Mouse (Mus musculus): ENCODE data around the gene Olig1. TPM values are rescaled to one million over a fixed set of nuclear protein-coding genes. Genes with fewer than 3 reads are reported as not detected.
A peak's percentile ranks its signal among the peaks of the same experiment; 100 is the strongest.

Olig1 gene
- polyA plus RNA-seq (2012; rRNA removed): 191 and 233 TPM in 2 replicates

DNA sequence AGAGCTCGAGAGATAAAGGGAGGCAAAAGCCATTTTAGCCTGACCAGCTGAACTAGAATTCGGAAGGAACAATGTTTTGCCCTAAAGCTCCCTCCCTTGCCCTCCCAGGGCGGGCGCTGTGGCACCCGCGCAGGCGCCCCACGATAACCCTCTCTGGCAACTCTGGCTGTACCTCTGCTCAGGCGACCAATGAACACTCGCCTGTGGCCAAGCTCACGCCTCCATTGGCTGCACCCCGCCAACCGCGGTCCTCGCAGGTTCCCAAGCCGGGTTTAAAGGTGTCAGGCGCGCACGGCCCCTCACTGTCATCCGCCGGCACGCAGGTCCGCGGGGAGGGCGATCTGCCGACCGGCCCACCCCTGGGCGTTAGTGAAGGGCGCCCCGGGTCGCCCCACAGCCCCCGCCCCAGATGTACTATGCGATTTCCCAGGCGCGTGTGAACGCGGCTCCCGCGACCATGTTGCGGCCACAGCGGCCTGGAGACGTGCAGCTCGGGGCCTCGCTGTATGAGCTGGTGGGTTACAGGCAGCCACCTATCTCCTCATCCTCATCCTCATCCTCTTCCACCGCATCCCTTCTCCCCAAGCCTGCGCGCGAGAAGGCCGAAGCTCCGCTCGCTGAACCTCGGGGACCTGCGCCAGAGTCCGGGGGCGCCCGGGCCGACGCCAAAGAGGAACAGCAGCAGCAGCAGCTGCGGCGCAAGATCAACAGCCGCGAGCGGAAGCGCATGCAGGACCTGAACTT is at the start of gene Olig1:
Gene Olig1 (plus strand): TSS at position 305 of the 744 bp plus-strand sequence.
- Histone ChIP-seq H3K4me1 (ENCODE audit: control insufficient read depth, insufficient read depth, low read length) (no peaks in the 10 kb centered on the region), H3K27ac (ENCODE audit: insufficient read depth, low read length) (peak within 1 kb of the TSS; percentile 19; the same call in 1 of the 2 replicates), H3K27me3 (ENCODE audit: control insufficient read depth, insufficient read depth, low read length) (peaks cover 3% of the 10 kb centered on the region; the same call in 1 of the 2 replicates), H3K4me3 (replicated peaks; ENCODE audit: insufficient read depth, low read depth, low read length) (peak within 1 kb of the TSS; percentile 48)
- peak; percentile 58 to 71 for DNase-seq
- 0 out of 2 replicates have a peak, but pooled peaks have one; percentile 11 for TF ChIP-seq POLR2A (IDR thresholded peaks at IDR 0.05; ENCODE audit: borderline replicate concordance, insufficient read depth, low read length)
- TF ChIP-seq CTCF (IDR thresholded peaks at IDR 0.05; ENCODE audit: borderline replicate concordance, insufficient read depth, low read depth, low read length): no peak
- 1% methylated on average over 64 of the region's 64 CpGs for WGBS

DNA sequence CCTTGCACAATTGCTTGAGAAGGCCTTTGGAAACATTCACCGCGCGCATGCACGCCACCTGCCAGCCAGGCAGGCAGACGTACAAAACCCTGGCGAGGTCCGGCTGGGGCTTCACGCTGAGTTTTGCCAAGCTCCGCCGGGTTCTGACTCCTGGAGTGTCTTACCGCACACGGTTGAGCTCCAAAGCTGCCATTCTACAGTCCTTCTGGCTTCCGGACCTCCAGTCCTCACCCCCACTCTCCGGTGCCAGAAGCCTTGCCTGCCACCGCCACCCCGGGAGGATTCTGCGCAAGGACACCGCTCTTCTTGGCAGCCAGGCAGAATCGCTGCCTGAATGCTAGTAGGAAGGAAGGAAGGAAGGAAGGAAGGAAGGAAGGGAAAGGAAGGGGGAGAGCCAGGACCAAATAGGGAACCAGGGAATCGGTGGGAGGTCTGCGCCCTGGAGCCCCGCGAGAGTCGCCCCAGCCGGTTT is 47.4 kb upstream of the Olig1 start:
- no peak overlapping the region for H3K4me3 ChIP-seq (replicated peaks; ENCODE audit: insufficient read depth, low read depth, low read length)
- peaks cover 8% of the 10 kb centered on the region; the same call in 1 of the 2 replicates for H3K27me3 ChIP-seq (ENCODE audit: control insufficient read depth, insufficient read depth, low read length)
- H3K27ac ChIP-seq (ENCODE audit: insufficient read depth, low read length): no peak overlapping the region
- H3K4me1 ChIP-seq (ENCODE audit: control insufficient read depth, insufficient read depth, low read length): no peaks in the 10 kb centered on the region
- TF ChIP-seq CTCF (IDR thresholded peaks at IDR 0.05; ENCODE audit: borderline replicate concordance, insufficient read depth, low read depth, low read length): no peak
- TF ChIP-seq POLR2A (IDR thresholded peaks at IDR 0.05; ENCODE audit: borderline replicate concordance, insufficient read depth, low read length): no peak
- peak in 1 of 2 experiments; percentile 18 for DNase-seq
- WGBS: under 1% methylated on average over 25 of the region's 25 CpGs

- H3K4me1 ChIP-seq (ENCODE audit: control insufficient read depth, insufficient read depth, low read length): no peaks in the 10 kb centered on the region
- DNase-seq: peak in 1 of 2 experiments; percentile 26
- no peak for TF ChIP-seq POLR2A (IDR thresholded peaks at IDR 0.05; ENCODE audit: borderline replicate concordance, insufficient read depth, low read length)
- TF ChIP-seq CTCF (IDR thresholded peaks at IDR 0.05; ENCODE audit: borderline replicate concordance, insufficient read depth, low read depth, low read length): no peak
- WGBS: under 1% methylated on average over 27 of the region's 27 CpGs
- no peak overlapping the region for H3K4me3 ChIP-seq (replicated peaks; ENCODE audit: insufficient read depth, low read depth, low read length)
- H3K27me3 ChIP-seq (ENCODE audit: control insufficient read depth, insufficient read depth, low read length): peaks cover 8% of the 10 kb centered on the region; the same call in 1 of the 2 replicates
- H3K27ac ChIP-seq (ENCODE audit: insufficient read depth, low read length): no peak overlapping the region
Measured at GRCm38 (mm10) chr16:91222643-91223271, 46.8 kb upstream of the Olig1 start.

DNA sequence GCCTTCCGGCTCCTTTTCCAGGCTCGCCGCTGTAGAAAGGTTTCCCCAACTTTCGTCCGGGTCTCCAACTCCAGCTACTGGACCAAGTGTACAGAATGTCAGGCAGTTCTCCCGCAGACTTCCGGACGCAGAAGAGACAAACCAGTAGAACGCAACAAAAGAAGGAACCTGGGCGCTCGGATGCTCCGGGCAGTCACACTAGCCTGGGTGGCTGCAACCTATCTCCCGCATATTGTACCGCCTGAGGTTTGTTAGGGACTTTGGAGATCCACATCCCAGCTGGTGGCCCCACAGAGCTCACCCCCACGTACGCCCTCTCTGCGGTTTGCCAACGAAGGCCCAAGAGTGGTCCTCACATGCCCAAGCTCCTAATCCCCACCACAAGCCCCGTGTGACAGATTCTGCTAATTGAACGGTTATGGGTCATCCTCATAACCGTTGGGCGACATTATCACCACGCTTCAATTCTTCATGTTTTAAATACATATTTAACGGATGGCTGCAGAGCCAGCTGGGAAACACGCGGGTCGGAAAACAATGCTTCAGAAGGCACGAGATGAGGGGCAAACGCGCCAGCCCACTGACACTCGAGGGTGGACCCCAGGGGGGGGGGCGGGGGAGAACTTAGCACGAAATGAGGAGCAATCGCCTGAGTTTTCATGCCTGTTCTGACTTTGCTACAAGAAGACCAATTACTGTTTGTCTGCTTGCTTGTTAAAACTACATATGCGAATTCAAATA is 46.1 kb upstream of the Olig1 start:
- Histone ChIP-seq H3K27me3 (ENCODE audit: control insufficient read depth, insufficient read depth, low read length) (peaks cover 8% of the 10 kb centered on the region; the same call in 1 of the 2 replicates), H3K4me1 (ENCODE audit: control insufficient read depth, insufficient read depth, low read length) (no peaks in the 10 kb centered on the region), H3K4me3 (replicated peaks; ENCODE audit: insufficient read depth, low read depth, low read length) (no peak overlapping the region), H3K27ac (ENCODE audit: insufficient read depth, low read length) (no peak overlapping the region)
- WGBS: 2% methylated on average over 35 of the region's 35 CpGs
- DNase-seq: peak in 1 of 2 experiments; percentile 23
- no peak for TF ChIP-seq POLR2A (IDR thresholded peaks at IDR 0.05; ENCODE audit: borderline replicate concordance, insufficient read depth, low read length)
- no peak for TF ChIP-seq CTCF (IDR thresholded peaks at IDR 0.05; ENCODE audit: borderline replicate concordance, insufficient read depth, low read depth, low read length)

DNA sequence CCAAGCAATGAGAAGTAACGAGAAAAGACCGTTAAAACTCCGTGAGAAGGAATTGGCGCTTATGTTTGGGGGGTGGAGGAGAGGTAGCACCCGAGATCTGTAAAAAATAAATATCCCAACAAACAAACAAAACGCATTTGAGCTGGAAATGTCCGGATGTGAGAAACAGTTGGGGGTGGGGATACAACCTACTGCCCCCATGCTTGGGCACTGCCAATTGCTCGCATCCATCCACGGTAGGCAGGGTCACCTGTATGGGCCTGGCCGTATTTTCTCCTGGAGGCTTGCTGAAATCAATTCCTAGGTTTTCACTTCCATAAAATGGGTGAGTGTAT is 45.5 kb upstream of the Olig1 start:
- no peaks in the 10 kb centered on the region for H3K4me1 ChIP-seq (ENCODE audit: control insufficient read depth, insufficient read depth, low read length)
- no peak overlapping the region for H3K4me3 ChIP-seq (replicated peaks; ENCODE audit: insufficient read depth, low read depth, low read length)
- no peak overlapping the region for H3K27ac ChIP-seq (ENCODE audit: insufficient read depth, low read length)
- TF ChIP-seq POLR2A (IDR thresholded peaks at IDR 0.05; ENCODE audit: borderline replicate concordance, insufficient read depth, low read length): no peak
- H3K27me3 ChIP-seq (ENCODE audit: control insufficient read depth, insufficient read depth, low read length): peaks cover 8% of the 10 kb centered on the region; the same call in 1 of the 2 replicates
- 7% methylated on average over 10 of the region's 10 CpGs for WGBS
- DNase-seq: no peak

- H3K4me3 ChIP-seq (replicated peaks; ENCODE audit: insufficient read depth, low read depth, low read length): no peak overlapping the region
- peaks cover 8% of the 10 kb centered on the region; the same call in 1 of the 2 replicates for H3K27me3 ChIP-seq (ENCODE audit: control insufficient read depth, insufficient read depth, low read length)
- no peaks in the 10 kb centered on the region for H3K4me1 ChIP-seq (ENCODE audit: control insufficient read depth, insufficient read depth, low read length)
- WGBS: 3% methylated on average over 26 of the region's 26 CpGs
- peak in 1 of 2 experiments; percentile 35 for DNase-seq
- TF ChIP-seq CTCF (IDR thresholded peaks at IDR 0.05; ENCODE audit: borderline replicate concordance, insufficient read depth, low read depth, low read length) (no peak), POLR2A (IDR thresholded peaks at IDR 0.05; ENCODE audit: borderline replicate concordance, insufficient read depth, low read length) (no peak)
- H3K27ac ChIP-seq (ENCODE audit: insufficient read depth, low read length): no peak overlapping the region
Measured at GRCm38 (mm10) chr16:91224481-91225232, 44.9 kb upstream of the Olig1 start.
